Mouse (Mus musculus) gastrocnemius, postnatal 36 days (tissue): ENCODE measurements around the gene Msl2. TPM values are rescaled to one million over a fixed set of nuclear protein-coding genes. Genes with fewer than 3 reads are reported as not detected.

Experiments
- DNase-seq, 2 experiments: peaks; one replicate each; pipeline ENCODE4 v3.0.0; 2022
- intact Hi-C: fragments of 180-260 bp; cut with DNase I; formaldehyde crosslinking; loops from one replicate; pipeline ENCODE4 v1.15.1; 2025
- total RNA-seq, 2 experiments: library from RNA; stranded (reverse); gene quantifications; 2 replicates each; pipeline ENCODE4 v1.2.3; 2021

Msl2 gene
- total RNA-seq, 2 experiments from 2014 or later = 19.6 to 27.2 TPM

DNA sequence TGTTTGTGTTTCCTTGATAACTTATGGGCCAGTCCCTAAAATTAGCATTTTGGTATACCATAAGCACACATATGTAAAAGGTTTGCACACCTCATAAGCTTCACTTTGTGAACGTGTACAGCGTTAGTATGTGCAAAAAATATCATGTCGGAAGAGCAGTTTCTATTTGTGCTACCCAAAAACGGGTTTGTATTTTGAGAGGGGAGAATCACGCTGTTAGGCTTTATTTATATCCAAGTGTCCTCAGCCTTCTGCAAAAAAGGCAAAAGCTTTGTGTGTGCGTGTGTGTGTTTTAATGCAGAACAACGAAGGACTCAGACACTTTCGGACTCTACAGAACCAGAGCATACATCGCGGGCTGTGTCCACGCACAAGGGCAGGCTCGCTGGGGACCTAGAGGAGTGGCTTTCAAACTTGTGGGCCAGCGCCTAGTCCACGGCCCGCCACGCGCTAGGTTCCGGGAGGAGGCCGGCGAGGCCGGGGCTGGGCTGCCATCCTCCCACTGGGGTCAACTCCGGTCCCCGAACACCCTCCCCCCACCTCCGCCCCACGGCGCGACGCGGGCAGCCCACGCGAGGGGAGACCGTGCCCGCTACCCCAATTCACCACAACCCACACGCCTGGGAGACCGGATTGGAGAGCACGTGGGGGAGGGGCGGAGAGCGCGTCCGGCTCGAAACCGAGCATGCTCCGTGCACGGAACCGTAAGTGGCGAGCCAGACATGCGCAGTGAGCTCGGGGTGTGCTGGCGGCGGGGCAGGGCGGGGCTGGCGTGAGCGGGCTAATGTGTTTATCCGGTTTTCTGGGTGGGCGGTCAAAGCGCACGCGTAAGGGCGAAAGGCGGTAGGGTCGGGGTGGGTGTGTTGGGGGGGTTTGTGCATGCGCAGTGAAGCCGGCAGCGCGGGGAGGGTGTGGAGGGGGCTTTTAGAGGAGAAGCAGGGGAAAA lies 587 bp upstream of the Msl2 start:
- DNase-seq = peak; percentile 98 to 99
- intact Hi-C loops = loop anchor here (2.0 kb wide), 1 partner anchor 39 kb away; the partner anchor contains the start of gene Pccb

DNA sequence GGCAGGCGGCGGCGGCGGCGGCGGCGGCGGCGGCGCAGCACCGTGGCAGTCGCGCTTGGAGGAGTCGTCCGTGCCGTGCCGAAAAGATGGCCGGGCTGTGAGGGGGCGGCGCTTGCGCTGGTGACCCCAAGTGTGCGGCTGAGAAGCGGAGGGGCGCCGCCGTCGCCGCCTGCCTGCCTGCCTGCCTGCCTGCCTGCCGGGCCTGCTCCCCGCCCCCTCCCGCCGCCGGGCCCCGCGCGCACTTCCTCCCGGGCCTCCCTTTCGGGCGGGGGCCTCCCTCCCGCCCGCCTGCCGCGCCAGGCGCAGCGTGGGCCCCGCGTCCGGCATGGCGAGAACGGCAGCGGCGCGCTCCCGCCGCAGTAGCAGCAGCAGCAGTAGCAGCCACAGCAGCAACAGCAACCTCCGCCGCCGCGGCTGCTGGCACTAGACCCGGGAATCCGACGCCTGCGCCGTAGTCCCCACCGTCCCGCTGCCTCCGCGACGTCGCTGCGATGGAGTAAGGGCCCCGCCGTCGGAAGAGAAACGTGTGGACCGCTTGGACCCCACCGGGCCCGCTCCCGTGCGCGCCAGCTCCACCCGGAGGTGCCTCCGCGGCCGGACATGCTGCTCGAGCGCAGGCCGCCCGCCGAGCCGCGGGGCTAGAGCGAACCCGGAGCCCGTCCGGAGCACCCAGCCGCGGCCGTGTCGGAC lies 576 bp downstream of the Msl2 start:
- peak; percentile 77 to 82 for DNase-seq
- intact Hi-C loops = no loop called here

DNA sequence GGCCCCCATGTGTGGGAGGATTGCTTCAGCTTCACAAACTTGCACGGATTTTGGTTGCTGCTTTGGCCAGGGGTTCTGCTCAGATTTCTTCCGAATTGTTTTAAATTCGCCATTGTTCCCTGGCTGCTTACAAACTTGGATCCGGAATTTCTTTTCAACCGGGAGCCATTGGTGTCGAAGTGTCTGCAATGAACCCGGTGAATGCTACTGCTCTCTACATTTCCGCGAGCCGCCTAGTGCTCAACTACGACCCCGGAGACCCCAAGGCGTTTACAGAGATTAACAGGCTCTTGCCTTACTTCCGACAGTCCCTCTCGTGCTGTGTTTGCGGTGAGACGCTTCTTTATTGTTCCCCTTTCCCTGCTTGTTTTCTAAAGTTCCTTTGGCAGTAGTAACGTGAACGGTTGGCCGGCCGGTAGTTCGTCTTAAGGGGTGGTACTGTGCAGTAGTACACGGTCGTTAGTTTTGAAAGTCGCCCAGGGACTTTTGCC lies 1.2 kb downstream of the Msl2 start:
- no peak for DNase-seq
- intact Hi-C loops = no loop called here

DNA sequence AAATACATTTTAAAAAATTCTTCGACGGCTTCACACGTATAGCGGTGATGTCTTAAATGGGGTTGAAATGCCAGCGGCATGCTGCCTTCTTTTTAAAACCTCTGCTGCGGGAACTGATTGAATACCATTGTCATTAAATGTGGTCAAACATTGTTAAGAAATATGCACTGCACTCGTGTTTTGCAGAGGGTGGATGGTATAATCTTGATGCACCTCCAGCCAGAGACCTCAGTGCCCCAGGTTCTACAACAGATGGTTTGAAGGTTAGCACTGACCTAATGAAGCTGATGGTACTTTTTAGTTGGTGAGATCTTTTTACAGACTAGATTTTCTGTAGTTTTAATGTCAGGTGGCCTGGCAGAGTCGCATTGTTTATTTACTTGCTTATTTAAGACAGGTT lies 1.8 kb downstream of the Msl2 start:
- intact Hi-C loops = no loop called here
- no peak for DNase-seq

DNA sequence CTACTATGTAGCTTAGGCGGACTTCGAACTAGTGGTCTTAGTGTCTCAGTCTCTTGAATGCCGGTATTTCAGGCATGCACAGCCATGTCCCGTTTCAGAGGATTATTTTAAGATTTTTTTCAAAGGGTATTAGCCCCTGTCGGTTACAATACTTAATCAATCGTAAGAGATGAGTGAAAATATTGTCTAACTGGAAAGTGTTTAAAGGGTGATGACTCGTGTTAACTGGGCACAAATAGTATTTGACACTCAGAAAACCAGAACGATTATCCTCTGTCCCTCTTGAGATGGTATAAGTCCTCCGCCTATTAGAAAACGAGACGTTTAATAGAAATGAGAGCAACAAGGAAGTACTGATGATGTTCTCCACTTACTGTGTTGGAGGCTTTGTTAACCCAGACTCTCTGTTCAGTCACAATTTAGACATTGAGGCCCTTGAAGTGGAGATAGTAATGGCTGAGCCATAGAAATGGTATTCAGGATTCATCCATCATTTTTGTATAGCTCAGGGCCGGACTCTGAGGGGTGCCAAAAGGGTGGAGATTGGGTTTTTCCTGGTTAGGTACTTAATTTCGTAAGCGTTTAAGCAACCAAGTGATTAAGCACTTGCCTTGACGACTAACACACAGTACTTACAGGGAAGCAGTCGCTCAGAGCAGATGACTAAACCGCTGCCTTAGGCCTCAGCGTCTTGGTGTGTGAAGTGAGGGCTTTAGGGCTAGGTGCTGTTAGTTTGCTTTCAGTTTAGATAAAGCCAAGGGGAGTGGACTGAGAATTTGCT lies 2.4 kb downstream of the Msl2 start:
- DNase-seq = no peak
- intact Hi-C loops = no loop called here

DNA sequence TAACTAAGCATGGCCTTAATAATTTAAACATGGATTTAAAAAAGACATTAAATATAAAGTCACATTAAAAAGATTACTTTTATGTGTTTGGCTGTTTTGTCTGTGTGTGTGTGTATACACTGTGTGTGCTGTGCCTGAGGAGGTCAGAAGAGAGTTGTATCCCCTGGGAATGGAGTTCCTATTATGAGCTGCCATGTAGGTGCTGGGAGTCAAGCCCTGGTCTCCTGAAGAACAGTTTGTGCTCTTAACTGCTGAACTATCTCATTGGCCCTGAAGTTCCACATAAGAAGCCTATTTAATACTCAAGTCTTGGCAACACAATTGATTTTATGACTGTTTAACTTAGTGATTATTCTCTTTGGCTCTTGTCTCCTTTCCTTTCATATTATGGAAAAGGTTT lies 3.6 kb downstream of the Msl2 start:
- intact Hi-C loops = no loop called here
- no peak for DNase-seq

DNA sequence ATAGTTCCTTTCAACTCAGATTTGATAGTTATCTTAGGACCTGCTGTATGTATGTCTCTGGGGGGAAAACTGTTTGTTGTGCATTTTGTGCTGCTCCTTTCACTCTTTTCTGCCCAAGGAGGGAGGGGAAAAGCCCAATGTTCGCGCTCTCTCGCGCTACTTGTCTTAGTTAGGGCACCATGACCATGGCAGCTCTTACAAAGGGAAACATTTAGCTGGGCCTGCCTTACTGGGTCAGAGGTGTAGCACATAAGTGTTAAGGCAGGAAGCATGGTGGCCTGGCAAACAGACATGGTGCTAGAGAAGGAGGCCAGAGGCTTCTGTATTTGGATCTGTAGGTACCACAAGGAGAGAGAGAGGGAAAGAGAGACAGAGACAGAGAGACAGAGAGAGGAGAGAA lies 4.7 kb downstream of the Msl2 start:
- no peak for DNase-seq
- intact Hi-C loops = no loop called here

DNA sequence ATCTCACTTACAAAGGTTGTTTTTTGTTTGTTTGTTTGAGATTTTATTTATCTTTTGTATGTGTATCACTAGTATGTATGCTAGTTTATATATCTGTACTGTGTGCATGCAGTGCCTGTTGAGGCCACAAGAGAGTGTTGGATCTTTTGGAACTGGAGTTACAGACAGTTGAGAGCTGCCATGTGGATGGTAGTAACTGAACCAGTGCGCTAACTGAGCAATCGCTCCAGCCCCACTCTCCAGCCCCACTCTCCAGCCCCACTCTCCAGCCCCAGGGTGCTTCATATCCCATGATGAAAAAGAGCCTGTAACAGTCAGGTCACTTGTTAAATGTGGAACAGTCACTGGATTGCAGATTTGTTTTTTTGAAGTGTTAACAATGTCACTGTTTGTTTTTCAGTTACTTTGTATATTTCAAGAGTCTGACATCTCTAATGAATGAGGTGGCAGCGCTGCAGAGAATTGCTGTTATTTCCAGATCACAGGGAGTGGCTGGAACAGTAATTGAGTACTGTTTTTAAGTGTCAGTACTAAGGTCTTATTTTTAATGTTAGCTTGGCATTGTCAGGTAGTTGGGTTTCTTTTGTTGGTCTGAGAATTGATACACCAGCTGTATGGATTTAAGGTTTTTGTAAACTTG lies 6.3 kb downstream of the Msl2 start:
- intact Hi-C loops = no loop called here
- DNase-seq = no peak

DNA sequence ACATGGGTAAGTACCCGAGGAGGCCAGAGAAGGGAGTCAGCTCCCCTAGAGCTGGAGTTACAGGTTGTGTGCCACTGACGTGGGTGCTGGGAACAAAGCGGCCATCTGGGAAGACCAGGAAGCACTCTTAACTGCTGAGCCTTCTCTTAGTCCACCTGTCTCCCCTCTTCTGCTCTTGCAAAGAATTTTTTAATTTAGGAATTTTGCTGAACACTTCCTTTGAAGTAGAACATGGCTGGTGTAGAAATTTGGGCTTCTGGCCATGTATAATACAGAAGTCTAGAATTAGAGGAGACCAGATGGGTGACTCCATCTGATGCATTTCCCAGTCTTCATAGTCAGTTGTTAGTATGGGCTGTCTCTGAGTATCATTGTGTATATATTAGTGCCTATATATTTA lies 9.8 kb downstream of the Msl2 start:
- intact Hi-C loops = no loop called here
- no peak for DNase-seq

DNA sequence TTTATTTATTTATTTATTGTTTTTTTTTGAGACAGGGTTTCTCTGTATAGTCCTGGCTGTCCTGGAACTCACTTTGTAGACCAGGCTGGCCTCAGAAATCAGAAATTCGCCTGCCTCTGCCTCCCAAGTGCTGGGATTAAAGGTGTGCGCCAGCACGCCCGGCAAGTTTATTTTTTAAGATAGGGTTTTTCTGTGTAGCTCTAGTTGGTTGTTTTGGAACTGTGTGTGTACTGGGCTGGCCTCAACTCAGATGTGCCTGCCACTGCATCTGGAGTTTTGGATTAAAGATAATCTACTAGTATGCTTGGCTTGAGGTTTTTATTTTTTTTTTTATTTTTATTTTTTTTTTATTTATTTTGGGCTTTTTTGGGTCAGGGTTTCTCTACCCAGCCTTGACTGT lies 21.5 kb downstream of the Msl2 start:
- no peak for DNase-seq
- intact Hi-C loops = no loop called here

DNA sequence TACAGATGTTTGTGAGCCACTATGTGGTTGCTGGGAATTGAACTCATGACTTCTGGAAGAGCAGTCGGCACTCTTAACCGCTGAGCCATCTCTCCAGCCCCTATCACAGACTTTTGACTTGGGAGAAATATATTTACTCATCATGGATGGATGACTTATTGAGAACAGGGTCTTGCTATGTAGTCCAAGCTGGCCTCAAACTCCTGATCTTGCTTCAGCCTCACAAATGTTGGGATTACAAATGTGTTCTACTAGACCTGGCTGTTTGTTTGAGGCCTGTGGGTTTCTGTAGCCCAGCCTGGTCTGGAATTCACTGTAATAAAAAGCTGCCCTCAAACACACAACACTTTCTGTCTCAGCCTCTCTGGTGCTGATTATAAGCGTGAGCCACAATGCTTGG lies 22.6 kb downstream of the Msl2 start:
- intact Hi-C loops = no loop called here
- DNase-seq = no peak

DNA sequence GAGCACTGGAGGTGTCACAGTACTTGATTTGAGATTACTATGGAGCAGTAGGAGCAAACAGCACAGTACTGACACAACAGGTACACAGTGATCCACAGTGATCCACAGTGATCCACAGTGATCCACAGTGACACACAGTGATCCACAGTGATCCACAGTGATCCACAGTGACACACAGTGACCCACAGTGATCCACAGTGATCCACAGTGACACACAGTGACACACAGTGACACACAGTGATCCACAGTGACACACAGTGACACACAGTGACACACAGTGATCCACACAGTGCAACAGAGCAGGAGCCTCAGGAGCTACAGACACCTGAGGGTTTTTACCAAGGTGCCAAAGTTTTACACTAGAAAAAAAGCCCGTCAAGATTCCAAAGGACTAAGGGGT lies 23.6 kb downstream of the Msl2 start:
- no peak for DNase-seq
- intact Hi-C loops = no loop called here

DNA sequence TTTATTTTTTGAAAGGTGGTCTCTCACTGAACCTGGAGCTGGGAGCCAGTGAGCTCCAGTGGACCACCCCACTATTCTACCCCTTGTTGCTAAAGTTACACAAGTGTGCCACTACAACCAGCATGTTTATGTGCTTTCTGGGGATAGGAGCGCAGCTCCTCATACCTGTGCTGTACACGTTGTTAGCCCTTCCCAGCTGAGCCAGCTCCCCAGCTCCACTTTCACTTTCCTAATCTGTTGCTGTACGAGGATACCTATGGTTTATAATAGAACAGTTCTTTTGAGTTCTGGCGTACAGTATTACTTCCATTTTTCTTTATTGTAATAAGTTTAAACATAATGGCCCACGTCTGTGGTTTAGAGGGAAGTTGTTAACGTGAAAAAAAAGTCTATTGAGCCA lies 25.5 kb downstream of the Msl2 start:
- no peak for DNase-seq

DNA sequence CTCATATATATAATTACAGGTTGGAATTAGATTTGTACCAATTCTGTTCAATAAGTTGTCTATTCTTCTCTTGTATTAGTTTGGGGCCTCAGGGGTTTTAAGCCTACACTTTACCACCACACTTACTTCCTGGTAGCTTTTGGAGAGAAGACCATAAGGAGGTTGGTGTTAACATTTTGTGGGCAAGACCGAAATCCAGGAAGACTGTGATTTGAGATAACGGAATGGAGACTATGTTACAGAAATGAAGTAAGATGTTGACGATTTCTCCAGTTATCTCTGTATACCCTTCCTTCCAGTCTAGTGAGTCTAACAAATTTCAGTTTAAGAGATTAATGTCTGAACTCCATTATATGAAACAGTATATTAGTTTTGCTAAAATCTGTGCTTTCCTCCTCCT lies 26.3 kb downstream of the Msl2 start:
- no peak for DNase-seq
- intact Hi-C loops = no loop called here

More for the DNA sequence above, 25.5 kb downstream of the Msl2 start:
- intact Hi-C loops = no loop called here

DNA sequence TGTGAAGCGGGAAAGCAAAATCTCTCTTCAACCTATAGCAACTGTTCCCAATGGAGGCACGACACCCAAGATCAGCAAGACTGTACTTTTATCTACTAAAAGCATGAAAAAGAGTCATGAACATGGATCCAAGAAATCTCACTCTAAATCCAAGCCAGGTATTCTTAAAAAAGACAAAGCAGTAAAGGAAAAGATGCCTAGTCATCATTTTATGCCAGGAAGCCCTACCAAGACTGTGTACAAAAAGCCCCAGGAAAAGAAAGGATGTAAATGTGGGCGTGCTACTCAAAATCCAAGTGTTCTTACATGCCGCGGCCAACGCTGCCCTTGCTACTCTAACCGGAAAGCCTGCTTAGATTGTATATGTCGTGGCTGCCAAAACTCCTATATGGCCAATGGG lies 27.6 kb downstream of the Msl2 start:
- intact Hi-C loops = no loop called here
- no peak for DNase-seq

DNA sequence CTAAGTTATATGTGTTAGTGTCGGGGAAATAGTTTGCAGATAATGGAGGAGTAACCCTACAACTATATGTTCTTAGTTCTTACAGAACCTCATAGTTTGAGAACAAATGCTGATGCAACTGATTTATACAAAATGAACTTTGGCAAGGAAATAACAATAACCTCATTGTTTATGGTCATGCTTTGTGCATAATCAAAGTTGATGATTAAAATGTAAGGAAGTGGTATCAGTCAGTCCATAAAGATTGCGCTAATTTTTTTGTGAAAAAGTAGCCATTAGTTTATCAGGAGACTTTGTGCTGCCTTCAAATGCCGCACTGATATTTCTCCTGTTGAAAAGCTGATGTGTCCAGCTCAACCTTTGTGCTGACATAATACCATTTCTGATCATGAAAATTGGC lies 28.4 kb downstream of the Msl2 start:
- no peak for DNase-seq
- intact Hi-C loops = no loop called here

DNA sequence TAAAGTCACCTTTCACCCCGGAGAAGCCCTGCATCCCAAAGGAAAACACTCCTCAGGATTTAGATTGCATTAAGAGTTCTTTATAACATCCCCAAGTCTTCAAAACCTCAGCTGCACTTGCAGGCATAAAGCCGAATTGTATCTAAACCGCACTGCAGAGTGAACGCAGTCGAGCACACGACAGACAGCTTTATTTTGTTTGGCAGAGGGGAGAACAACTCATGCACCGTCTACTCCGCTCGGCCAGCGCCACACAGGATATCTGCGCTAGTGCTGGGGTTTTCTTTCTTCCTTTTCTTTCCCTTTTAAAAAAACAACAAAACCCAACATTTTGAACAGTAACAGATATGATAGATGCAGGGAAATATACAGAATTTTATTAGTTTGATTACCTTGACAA lies 31.0 kb downstream of the Msl2 start:
- DNase-seq = no peak
- intact Hi-C loops = no loop called here

DNA sequence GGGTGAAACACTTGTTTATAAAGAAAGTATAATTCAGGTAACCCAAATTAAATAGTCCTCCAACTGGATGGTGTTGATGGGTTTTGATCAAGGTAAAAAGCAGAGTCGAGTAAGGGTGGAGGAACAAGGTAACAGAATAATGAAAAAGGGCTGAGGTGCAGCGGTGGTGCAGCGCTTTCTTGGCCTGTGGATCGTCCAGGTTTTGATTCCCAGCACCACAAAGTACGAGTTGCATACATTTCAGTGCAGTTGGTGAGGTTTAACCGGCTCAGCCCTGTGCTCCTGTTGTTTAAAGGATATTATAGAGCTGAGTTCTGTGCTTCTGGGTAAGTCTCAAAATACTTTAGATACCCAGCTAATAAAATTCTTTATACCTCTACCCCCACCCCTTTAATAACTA lies 31.8 kb downstream of the Msl2 start:
- intact Hi-C loops = no loop called here
- DNase-seq = no peak

DNA sequence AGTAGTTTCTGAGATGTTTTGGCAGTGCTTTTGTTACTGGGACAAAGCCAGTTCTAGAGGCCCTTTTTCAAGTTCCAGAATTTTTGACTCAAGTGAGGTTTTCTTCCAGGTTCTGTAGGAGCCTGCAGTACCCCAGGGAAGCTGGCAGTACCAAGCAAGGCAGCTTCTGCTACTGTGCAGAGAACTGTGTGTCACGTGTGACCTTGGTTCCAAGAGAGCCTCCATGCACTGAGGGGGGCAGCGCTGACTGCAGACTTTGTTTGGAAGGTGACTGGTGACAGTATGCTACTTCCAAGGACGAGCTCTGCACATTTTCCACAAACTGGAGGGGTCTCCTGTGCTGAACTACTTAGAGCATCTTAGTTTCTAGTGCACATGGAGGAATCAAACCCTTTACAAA lies 33.5 kb downstream of the Msl2 start:
- no peak for DNase-seq
- intact Hi-C loops = no loop called here

DNA sequence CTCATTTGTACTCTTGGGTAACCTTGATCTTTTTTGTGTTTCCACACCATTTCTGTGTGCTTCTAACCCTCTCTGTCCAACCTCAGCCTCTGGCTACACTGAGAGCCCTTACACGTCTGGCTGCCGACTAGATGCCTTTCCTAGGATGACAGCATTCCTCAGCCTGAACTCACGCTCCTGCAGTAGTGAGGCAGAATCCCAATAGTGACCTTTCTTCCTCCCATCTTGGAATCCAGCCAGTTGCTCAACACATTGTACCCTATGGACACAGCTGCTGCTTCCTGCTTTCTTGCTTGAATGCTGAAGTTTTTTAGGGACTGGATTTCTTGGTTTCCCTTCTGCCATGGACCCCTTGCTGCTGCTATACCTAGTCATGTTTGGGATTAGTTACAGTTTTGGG lies 36.1 kb downstream of the Msl2 start:
- no peak for DNase-seq
- intact Hi-C loops = no loop called here

DNA sequence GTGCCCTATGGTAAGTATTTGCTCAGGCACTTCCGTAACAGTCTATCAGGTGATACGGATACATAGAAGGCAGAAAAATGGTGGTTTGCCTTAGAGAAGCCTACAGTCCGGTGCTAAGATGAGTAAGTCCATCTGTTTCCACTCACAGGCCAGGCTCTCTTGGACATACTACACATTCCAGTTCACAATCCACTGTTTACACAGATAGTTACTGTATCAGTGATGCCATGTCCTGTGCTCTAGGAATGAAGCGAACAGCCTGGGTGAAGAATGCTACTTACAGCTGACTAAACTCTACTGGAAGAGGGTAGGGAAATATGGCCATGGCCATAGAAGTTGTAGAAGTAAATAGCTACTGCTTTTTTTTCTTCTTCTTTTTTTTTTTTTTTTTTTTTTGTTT lies 39.4 kb downstream of the Msl2 start:
- DNase-seq = no peak
- intact Hi-C loops = no loop called here
